7 mouse cellular contexts compared by ENCODE assay signal in genomic region chr13:81632720-81633415, GRCm38 (mm10). TPM values are rescaled to one million over a fixed set of nuclear protein-coding genes. Genes with fewer than 3 reads are reported as not detected.
DNase-seq lines count a peak whose midpoint lies in the region; ATAC-seq and TF ChIP-seq lines count a peak whose summit lies in the region.

TSS of gene Adgrv1 (minus strand) at chr13:81633154.

- no peaks in the 10 kb centered on the region for H3K9me3 ChIP-seq in embryonic facial prominence, embryonic 12.5 days
- H3K9me3 ChIP-seq in heart, embryonic 11.5 days (replicated peaks; ENCODE audit: control insufficient read depth, low read length) = no peaks in the 10 kb centered on the region
- no peaks in the 10 kb centered on the region for H3K9me3 ChIP-seq in kidney, embryonic 15.5 days (replicated peaks)
- H3K9me3 ChIP-seq in midbrain, embryonic 15.5 days = no peaks in the 10 kb centered on the region

- H3K9ac ChIP-seq in embryonic facial prominence, embryonic 12.5 days = peak within 1 kb of the TSS; percentile 25
- peak within 1 kb of the TSS; percentile 56; the same call in 1 of the 2 replicates for H3K9ac ChIP-seq in heart, embryonic 11.5 days (ENCODE audit: low read depth, low read length)
- H3K9ac ChIP-seq in kidney, embryonic 15.5 days = peak within 1 kb of the TSS; percentile 10; the same call in 1 of the 2 replicates
- peak within 1 kb of the TSS; percentile 51 for H3K9ac ChIP-seq in midbrain, embryonic 15.5 days

- DNase-seq in brain, embryonic 14.5 days (ENCODE audit: low read depth) = peak; percentile 98
- DNase-seq in liver = peak; percentile 66

- H3K4me3 ChIP-seq in embryonic facial prominence, embryonic 12.5 days = peak within 1 kb of the TSS; percentile 46
- peak within 1 kb of the TSS; percentile 55 for H3K4me3 ChIP-seq in heart, embryonic 11.5 days (ENCODE audit: low read depth, low read length)
- peak within 1 kb of the TSS; percentile 58 for H3K4me3 ChIP-seq in kidney, embryonic 15.5 days (replicated peaks)
- H3K4me3 ChIP-seq in midbrain, embryonic 15.5 days = peak within 1 kb of the TSS; percentile 53
- peak within 1 kb of the TSS; percentile 84 for H3K4me3 ChIP-seq in testis, adult 2 months (ENCODE audit: control insufficient read depth, low read depth, low read length)

- H3K27me3 ChIP-seq in embryonic facial prominence, embryonic 12.5 days = peaks cover 20% of the 10 kb centered on the region
- H3K27me3 ChIP-seq in heart, embryonic 11.5 days (ENCODE audit: control insufficient read depth, insufficient read depth, low read length) = peaks cover 10% of the 10 kb centered on the region; the same call in 1 of the 2 replicates
- peaks cover 27% of the 10 kb centered on the region for H3K27me3 ChIP-seq in kidney, embryonic 15.5 days
- H3K27me3 ChIP-seq in midbrain, embryonic 15.5 days (replicated peaks) = no peaks in the 10 kb centered on the region; the same call in 1 of the 2 replicates
- no peaks in the 10 kb centered on the region for H3K27me3 ChIP-seq in testis, adult 2 months (ENCODE audit: control insufficient read depth, insufficient read depth, low read length)

- ATAC-seq in embryonic facial prominence, embryonic 12.5 days (ENCODE audit: insufficient number of reproducible peaks, insufficient read depth, low FRiP score, low TSS enrichment) = peak; percentile 96
- ATAC-seq in heart, embryonic 11.5 days (replicated peaks; ENCODE audit: insufficient number of reproducible peaks, low FRiP score, low TSS enrichment) = peak; percentile 94
- peak; percentile 100 for ATAC-seq in kidney, embryonic 15.5 days (replicated peaks; ENCODE audit: low FRiP score)
- peak; percentile 99 for ATAC-seq in midbrain, embryonic 15.5 days (replicated peaks)

- no peak within 1 kb of the TSS for H3K27ac ChIP-seq in embryonic facial prominence, embryonic 12.5 days
- no peak within 1 kb of the TSS for H3K27ac ChIP-seq in heart, embryonic 11.5 days (ENCODE audit: low read depth, low read length)
- no peak within 1 kb of the TSS for H3K27ac ChIP-seq in kidney, embryonic 15.5 days
- no peak within 1 kb of the TSS for H3K27ac ChIP-seq in midbrain, embryonic 15.5 days
- no peak within 1 kb of the TSS for H3K27ac ChIP-seq in testis, adult 2 months (ENCODE audit: control insufficient read depth, insufficient read depth, low read depth, low read length)

- no peak for TF ChIP-seq CTCF in brain, embryonic 14.5 days (IDR thresholded peaks at IDR 0.05; ENCODE audit: borderline replicate concordance, extremely low read depth, insufficient read depth, insufficient read length)
- TF ChIP-seq CTCF in testis, adult 2 months (IDR thresholded peaks at IDR 0.05; ENCODE audit: control insufficient read depth, insufficient read depth, insufficient replicate concordance, low read depth, low read length) = no peak

- H3K4me2 ChIP-seq in embryonic facial prominence, embryonic 12.5 days (replicated peaks) = peak within 1 kb of the TSS; percentile 80
- H3K4me2 ChIP-seq in heart, embryonic 11.5 days = peak within 1 kb of the TSS; percentile 91
- H3K4me2 ChIP-seq in kidney, embryonic 15.5 days = peak within 1 kb of the TSS; percentile 90
- H3K4me2 ChIP-seq in midbrain, embryonic 15.5 days = peak within 1 kb of the TSS; percentile 88

- under 1% methylated on average over 42 of the region's 42 CpGs for WGBS in embryonic facial prominence, embryonic 12.5 days
- 1% methylated on average over 42 of the region's 42 CpGs for WGBS in heart, embryonic 11.5 days (ENCODE audit: insufficient replicate concordance)
- 1% methylated on average over 39 of the region's 42 CpGs for WGBS in kidney, embryonic 15.5 days
- WGBS in midbrain, embryonic 15.5 days = under 1% methylated on average over 42 of the region's 42 CpGs

- TF ChIP-seq POLR2A in brain, embryonic 14.5 days (IDR thresholded peaks at IDR 0.05; ENCODE audit: borderline replicate concordance, extremely low read depth, insufficient read depth, insufficient read length, poor library complexity, severe bottlenecking) = peak; percentile 29; the same call in 1 of the 2 replicates
- TF ChIP-seq POLR2A in testis, adult 2 months (IDR thresholded peaks at IDR 0.05; ENCODE audit: control insufficient read depth, low read depth, low read length) = no peak

- H3K36me3 ChIP-seq in embryonic facial prominence, embryonic 12.5 days = no peaks in the 10 kb centered on the region
- no peaks in the 10 kb centered on the region for H3K36me3 ChIP-seq in heart, embryonic 11.5 days (ENCODE audit: control insufficient read depth, insufficient read depth, low read length)
- H3K36me3 ChIP-seq in kidney, embryonic 15.5 days = no peaks in the 10 kb centered on the region
- no peaks in the 10 kb centered on the region for H3K36me3 ChIP-seq in midbrain, embryonic 15.5 days (replicated peaks)
- no peaks in the 10 kb centered on the region for H3K36me3 ChIP-seq in testis, adult 2 months (ENCODE audit: control insufficient read depth, insufficient read depth, low read length)

- 0 out of 2 replicates have a peak, but pooled peaks cover 7% of the 10 kb centered on the region for H3K4me1 ChIP-seq in embryonic facial prominence, embryonic 12.5 days
- H3K4me1 ChIP-seq in heart, embryonic 11.5 days (ENCODE audit: control insufficient read depth, insufficient read depth, low read length) = no peaks in the 10 kb centered on the region; the same call in 1 of the 2 replicates
- H3K4me1 ChIP-seq in kidney, embryonic 15.5 days = peaks cover 9% of the 10 kb centered on the region
- H3K4me1 ChIP-seq in midbrain, embryonic 15.5 days = peaks cover 16% of the 10 kb centered on the region
- peaks cover 8% of the 10 kb centered on the region for H3K4me1 ChIP-seq in testis, adult 2 months (ENCODE audit: control insufficient read depth, insufficient read depth, low read length)

RNA-seq across cellular contexts. Expression of gene Adgrv1, which starts in this region (rescaled TPM):
- polyA plus RNA-seq in brain, embryonic 14.5 days (2012; rRNA removed) = 27.1 and 27.5 TPM in 2 replicates
- 5.0 and 7.2 TPM in 2 replicates for polyA plus RNA-seq in embryonic facial prominence, embryonic 12.5 days (2016; fragmentation: Nextera tagmentation; extraction: Ambion mirVana)
- 1.1 and 1.8 TPM in 2 replicates for polyA plus RNA-seq in heart, embryonic 11.5 days (2014; fragmentation: Nextera tagmentation; extraction: Ambion mirVana)
- polyA plus RNA-seq in kidney, embryonic 15.5 days (2015; fragmentation: Nextera tagmentation; extraction: Ambion mirVana) = 4.3 and 4.8 TPM in 2 replicates
- 9.5 and 9.7 TPM in 2 replicates for polyA plus RNA-seq in midbrain, embryonic 15.5 days (2015; fragmentation: Nextera tagmentation; extraction: Ambion mirVana)
- 5.8 and 6.7 TPM in 2 replicates for polyA plus RNA-seq in testis, adult 2 months (2012; rRNA removed)
